Mouse (Mus musculus): Measurements from ENCODE around the gene Bean1.
"Not testable (repeated sequence)": the region's sequence is repeated elsewhere in the genome, so short reads cannot be mapped to it uniquely, and the experiment has no call there.

The Bean1 gene

DNA sequence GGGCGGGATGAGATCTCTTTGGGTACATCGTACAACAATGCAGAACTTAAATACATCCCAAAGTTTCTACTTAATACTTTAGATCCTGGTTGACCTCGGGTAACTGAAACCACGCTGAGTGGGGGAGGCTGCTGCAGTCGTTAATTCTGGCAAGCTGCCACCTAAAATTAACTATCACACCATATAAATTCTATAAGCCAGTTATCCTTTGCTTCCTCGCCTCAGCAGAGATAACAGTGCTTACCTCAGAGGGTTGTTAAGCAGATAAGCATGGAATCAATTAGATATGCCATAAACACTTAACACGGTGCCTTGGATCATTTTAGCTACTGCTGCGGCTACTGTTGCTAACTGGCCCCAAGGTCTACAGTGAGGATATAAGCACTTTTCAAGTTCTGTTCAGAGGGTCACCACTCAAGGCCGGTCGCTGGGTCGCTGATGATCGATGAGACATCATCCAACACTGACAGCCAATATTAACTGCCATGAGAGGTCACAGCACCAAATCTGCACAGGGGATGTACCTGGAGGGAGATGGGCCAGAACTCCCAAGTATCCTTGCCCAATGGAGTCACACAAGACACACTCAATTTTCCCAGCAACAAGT lies 71.9 kb downstream of the Bean1 start:
- no peak for DNase-seq (ENCODE audit: low spot score in 2 of 2)

DNA sequence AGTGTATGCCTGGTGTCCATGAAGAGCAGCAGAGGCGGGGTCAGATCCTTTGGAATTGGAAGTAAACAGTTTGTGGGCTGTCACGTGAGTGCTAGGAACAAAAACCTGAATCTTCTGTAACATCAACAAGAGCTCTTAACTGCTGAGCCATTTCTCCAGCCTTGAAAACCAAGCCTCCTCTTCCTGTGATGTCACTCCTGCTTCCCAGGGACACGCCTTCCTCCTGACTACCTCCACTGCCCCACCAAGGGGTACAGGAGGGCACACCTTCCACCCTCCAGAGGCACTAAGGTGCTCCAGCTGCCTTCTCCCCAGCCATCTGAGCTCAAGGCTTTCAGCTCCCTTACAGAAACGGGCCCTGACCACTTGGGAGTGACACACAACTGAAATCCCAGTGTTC lies 76.4 kb downstream of the Bean1 start:
- DNase-seq (ENCODE audit: low spot score in 2 of 2), result no peak

DNA sequence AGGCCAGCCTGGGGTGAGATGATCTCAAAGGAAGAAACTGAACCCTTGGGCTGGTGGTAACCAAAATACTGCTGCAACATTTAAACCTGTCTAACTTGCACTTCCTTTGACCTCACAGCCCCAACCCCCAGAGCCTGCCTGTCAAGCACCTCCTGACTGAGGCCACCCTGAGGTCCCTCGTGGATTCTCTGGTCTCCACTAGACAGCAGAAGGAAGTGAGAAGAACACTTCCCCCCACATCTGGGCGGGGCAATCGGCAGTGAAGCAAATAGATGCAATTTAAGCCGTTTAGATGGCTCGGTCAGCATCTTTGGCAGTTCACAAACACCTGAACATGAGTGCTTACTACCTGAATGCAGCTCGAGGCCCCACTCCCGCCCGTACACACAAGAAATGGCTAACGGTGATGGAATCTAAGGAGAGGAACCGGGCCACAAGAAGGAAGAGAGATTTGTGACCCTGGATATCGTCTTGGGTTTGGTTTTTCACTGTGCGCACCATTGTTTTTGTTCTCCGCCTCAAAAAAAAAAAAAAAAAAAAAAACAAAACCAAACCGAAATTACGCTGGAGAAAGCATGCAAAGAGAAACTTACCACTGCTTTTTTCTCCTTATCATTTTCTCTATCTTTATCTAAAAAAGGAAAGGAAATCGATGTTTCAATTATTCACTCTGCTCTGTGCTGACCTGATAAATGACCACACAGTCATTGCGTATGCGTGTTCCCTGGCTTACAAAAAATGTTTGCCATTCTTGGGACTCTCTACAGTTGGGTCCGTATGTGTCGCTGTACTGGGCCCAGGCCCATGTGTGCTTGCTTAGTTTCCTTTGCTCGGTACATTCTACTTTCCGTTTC lies 77.0 kb downstream of the Bean1 start:
- peak in 1 of 2 experiments; percentile 16 for DNase-seq (ENCODE audit: low spot score in 2 of 2)

DNA sequence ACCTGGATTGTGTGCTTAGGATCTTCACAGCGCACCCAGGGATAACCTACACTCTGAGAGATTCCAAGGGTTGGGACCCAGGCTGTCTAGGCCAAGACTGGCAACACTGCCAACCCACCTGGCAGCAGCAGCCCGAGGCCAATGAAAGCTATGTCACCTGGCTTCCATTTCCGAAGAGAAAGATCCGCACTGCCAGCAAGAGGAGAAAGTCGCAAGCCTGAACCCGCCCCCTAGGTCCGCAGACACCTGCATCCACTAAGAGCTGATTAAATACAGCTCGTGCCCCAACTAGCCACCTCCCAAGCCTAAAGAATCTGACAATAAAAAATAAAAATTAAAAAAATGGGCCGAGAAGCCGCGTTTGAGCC lies 77.7 kb downstream of the Bean1 start:
- DNase-seq (ENCODE audit: low spot score in 2 of 2), result no peak

DNA sequence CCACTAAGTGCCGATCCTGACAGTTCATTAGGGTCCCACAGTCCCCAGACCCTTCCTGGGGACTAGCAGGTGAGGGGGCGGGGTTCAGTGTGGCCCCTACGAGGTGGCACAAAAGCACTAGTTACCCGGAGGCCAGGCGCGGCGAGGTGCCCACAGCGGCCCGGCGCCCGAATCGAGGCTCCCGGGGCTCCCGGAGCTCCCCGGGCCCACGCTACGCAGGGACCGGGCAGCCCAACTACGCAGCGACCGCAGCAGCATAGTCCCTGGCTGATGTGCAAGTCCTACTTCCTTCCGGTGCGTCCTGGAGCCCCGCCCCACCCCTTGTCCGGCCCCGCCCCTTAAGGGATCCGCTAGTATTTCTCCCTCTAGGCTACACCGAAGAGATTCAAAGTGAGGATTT lies 78.0 kb downstream of the Bean1 start, which contains the start of gene Tk2:
TSS of gene Tk2 (minus strand) at position 283 of the 400 bp plus-strand sequence.
- DNase-seq (ENCODE audit: low spot score in 2 of 2), result peak; percentile 53 to 72

DNA sequence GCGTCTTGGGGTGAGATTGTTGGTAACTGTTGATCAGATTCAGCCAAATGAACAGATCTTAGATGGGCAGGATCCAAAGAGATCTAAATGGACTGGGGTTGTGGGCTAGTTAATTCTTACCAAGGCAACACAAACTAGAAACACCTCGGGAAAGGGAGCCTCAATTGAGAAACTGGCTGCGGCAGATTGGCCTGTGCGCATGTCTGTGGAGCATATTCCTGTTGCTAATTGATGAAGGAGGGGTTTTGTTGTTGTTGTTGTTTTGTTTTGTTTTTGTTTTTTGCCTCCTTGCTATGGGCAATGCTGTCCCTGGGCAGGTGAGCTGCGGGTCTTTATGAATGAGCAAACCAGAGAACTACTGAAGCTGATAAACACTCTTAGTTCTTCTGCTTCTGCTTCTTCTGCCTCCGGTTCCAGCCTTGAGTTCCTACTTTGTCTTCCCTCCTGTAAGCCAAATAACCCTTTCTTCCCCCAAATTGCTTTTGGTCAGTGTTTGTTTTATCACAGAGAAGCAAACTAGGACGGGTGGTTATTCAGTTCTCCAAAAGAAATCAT lies 79.3 kb downstream of the Bean1 start:
- DNase-seq (ENCODE audit: low spot score in 2 of 2), result no peak

DNA sequence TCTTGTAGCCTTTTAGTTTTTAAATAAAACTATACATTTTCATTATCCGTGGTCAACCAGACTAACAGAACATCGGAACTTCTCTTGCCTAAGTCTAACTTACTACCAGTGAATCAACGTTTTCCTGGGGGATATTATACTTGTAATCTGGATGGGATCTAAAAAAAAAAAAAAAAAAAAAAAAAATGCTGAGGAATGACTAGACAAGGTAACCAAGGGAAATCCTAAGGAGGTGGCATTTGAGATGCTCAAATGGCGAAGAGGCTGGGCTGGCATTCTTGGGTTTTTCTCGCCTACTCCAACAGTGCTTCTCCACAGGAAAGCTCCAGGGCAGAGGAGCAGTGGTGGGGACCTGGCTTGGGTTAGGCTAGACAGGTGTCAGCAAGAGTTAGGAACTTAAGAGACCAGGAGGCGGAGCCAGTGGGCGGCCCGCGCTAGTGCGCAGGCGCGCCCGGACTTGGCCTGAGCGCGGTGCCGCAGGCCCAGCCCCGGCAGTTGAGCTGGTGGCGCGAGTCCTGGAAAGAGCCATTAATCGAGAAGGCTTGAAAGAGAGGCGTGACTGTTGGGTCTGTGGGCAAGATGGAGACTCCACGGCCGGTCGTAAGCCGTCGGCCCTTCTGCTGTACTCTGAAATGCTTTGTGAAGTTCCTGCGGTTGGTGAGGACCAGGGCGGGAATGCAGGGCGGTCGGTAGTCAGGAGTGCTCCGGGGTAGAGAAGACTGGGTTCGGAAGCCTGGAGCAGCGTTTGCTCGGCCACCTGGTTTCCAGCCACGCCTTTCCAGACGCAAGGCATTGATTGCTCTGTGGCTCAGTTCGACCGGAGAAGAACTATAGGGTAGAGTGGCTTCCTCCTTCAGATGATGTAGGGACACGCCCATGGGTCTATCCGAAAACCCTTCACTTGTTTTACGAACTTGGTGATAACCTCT lies 80.5 kb downstream of the Bean1 start, which contains the start of gene Cklf:
TSS of gene Cklf (plus strand) at position 423 of the 929 bp plus-strand sequence.
- peak; percentile 78 to 86 for DNase-seq (ENCODE audit: low spot score in 2 of 2)

DNA sequence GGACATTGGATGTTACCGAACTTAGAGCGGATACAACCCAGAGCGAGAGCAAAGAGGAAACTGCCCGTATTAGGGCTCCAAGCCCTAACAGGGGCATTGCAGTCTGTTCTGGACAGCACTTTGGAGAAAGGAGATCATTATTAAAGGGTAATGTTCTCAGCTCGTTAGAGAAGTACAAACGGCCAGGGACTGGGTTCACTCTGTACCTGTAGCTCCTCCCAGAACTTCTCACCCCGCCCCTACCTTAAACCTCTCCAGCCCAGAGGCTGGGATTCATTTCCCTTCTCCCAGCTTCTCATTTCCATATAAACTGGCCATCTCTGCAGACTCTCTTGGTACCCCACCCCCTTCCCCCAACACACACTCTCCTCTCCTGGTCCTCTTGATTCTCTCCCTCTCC lies 81.2 kb downstream of the Bean1 start:
- DNase-seq (ENCODE audit: low spot score in 2 of 2), result no peak

DNA sequence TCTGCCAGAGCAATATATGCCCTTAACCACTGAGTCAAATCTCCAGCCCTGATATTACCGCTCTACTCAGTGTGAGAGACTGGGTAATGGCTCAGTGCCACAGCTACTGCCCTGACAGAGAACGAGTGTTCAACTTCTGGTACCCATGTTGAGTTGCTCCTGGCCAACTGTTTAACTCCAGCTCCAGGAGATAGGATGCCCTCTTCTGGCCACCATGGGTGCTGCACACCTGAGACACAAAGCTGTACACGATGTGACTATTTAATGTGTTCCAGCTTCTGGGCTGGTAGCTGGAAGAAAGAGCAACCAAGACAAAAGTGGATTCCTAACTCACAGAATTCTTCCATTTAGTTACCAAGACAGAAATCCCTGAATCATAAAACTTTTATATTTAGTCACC lies 82.8 kb downstream of the Bean1 start:
- no peak for DNase-seq (ENCODE audit: low spot score in 2 of 2)

DNA sequence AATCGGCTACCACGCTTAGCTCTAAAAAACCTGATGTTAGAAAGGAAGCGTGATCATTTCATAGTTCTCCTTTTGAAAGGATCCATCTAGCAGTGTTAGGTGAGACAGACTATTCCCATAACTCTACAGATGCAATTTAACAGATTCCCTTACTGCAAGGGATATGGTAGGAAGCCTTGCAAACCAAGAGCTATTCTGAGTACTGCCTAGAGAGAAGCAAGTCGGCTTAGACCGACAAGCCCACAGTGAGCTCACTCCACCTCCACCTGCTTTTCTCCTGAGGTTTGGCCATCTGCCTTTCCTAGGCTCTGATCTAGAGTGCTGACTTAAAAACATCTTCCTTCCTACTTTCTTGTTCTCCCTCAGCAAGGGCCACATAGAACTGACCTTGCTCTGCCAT lies 91.6 kb downstream of the Bean1 start:
- not testable (repeated sequence) for DNase-seq (ENCODE audit: low spot score in 2 of 2)

DNA sequence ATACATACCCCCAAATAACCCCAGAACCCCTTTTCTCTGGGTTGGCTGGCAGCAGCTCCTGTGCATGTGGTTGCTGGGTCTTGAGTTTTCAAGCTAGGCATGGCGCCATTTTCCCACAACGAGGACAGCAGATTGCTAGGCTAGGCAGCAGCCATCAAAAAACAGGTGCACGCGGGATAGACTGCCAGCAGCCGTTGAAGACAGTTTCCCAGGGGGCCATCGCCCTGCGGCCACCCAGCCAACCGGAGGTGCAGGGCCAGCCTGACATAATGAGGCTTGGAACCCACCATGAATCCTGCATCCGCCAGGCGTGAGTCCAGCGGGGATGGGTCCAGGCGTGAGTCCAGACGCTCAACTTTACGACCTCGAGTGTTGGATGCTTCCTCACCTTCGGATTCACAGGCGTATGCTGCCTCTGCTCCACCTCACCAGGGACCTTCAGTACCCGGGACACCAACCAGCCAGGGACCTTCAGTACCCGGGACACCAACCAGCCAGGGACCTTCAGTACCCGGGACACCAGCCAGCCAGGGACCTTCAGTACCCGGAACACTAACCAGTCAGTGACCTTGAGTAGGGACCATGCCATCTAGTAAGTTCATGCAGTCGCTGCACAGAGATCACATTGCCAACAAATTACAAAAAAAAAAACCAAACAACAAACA lies 94.2 kb downstream of the Bean1 start:
- not testable (repeated sequence) for DNase-seq (ENCODE audit: low spot score in 2 of 2)

DNA sequence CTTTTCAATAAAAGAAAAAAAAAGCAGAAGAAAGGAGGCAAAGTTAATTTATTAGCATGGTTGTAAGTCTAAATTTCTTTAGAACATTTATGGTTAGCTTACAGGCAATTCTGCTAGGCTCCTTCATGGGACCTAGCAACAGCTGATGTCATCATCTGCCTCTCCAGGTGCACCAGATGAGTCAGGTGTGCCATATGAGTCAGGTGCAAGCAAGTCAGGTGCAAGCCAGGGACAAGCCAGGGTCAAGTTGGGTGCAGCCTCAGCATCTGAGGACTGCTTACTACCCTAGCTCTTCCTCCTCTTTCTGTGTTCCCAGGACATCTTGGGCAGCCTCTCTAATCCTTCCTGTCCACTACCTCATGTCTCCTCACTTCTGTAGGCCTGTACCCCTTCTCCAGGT lies 98.1 kb downstream of the Bean1 start:
- no peak for DNase-seq (ENCODE audit: low spot score in 2 of 2)
